Mouse (Mus musculus) hindbrain, postnatal 0 days (tissue): Measurements from ENCODE around the gene B3gntl1. TPM values are rescaled to one million over a fixed set of nuclear protein-coding genes. Genes with fewer than 3 reads are reported as not detected.

Experiments
- ATAC-seq: fragments of 200-750 bp; cut with Nextera tagmentation; 2 replicates; pipeline ENCODE4 v1.8.0; 2017; ENCODE audit warnings: mild to moderate bottlenecking, moderate TSS enrichment, moderate library complexity
- DNase-seq: peaks from one replicate; pipeline ENCODE4 v3.0.0-alpha.2; 2015; ENCODE audit warnings: low spot score
- H3K27ac ChIP-seq: fragments of 300-500 bp; sonication (generic); 2 replicates; pipeline ENCODE4 v1.5.1; 2014; ENCODE audit warnings: mild to moderate bottlenecking
- H3K27me3 ChIP-seq: fragments of 300-500 bp; sonication (generic); 2 replicates; pipeline ENCODE4 v1.6.1; 2014; ENCODE audit warnings: low read length, mixed read lengths; ENCODE audit not compliant: insufficient read depth
- H3K36me3 ChIP-seq: fragments of 300-500 bp; sonication (generic); 2 replicates; pipeline ENCODE4 v1.6.1; 2014; ENCODE audit warnings: low read length, mixed read lengths; ENCODE audit not compliant: insufficient read depth
- H3K4me1 ChIP-seq: fragments of 300-500 bp; sonication (generic); 2 replicates; pipeline ENCODE4 v1.6.1; 2014; ENCODE audit warnings: antibody characterized with exemption, low read length, mixed read lengths; ENCODE audit not compliant: insufficient read depth
- H3K4me2 ChIP-seq: fragments of 300-500 bp; sonication (generic); 2 replicates; pipeline ENCODE4 v1.6.1; 2014; ENCODE audit warnings: low read depth, mild to moderate bottlenecking, low read length, moderate library complexity, mixed read lengths
- H3K4me3 ChIP-seq: fragments of 300-500 bp; sonication (generic); 2 replicates; pipeline ENCODE4 v1.5.1; 2014; ENCODE audit warnings: low read length
- H3K9ac ChIP-seq: fragments of 300-500 bp; sonication (generic); replicated peaks from 2 replicates; pipeline ENCODE4 v1.6.1; 2014; ENCODE audit warnings: mild to moderate bottlenecking, low read length, moderate library complexity, mixed read lengths
- H3K9me3 ChIP-seq: fragments of 300-500 bp; sonication (generic); 2 replicates; pipeline ENCODE4 v1.6.1; 2016; ENCODE audit warnings: low read length, mixed read lengths
- CTCF ChIP-seq: IDR thresholded peaks from 2 replicates; pipeline ENCODE4 v1.5.1; 2016; ENCODE audit warnings: antibody characterized with exemption, control low read depth, low read depth
- WGBS: fragments of 180-500 bp; shearing (Covaris S2); extraction: QIAGEN DNeasy Blood & Tissue Kit; methylation state at CpG from one replicate; pipeline ENCODE4 v1.1.7; 2014; 5-methylcytosine and 5-hydroxymethylcytosine counted together
- polyA plus RNA-seq: library from polyadenylated mRNA; unstranded; fragments of >200 nt; fragmentation: Nextera tagmentation; extraction: Ambion mirVana; gene quantifications from 2 replicates; pipeline ENCODE4 v1.2.1, GENCODE M21; 2015
- total RNA-seq: library from RNA; depleted of rRNA; stranded (reverse); fragments of >200 nt; gene quantifications from 2 replicates; pipeline ENCODE4 v1.2.3, GENCODE M21; 2014

Gene B3gntl1
- total and polyA plus RNA-seq, 2 experiments from 2014 or later, result 6.0 to 11.0 TPM

DNA sequence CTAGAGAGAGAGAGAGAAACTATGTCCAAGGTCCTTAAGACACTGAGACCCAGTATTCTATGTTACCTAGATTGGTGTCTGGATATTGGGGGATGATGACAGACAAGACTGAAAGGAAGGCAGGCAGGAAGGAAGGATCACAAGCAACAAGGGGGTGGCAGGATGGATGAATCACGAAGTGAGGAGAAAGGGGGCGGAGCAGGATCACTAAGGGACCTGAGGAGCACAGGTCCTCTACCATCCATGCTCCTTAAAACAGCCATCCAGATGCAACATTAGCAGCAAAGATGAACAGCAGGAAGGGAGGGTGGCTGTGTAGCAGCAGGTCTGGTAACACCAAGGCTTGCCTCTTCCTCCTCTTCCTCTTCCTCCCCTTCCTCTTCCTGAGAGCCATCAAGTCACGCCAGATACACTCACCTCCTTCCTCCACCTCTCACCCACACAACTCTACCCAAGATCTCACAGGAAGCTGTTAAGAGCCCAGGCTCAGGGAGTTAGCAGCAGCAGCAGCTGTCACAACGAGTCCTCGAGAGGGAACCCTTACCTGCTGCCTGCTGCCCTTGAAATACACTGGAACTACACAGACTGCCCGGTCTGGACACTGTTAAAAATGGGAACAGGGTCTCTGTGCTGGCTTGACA, 17.7 kb downstream of the B3gntl1 start:
- H3K36me3 ChIP-seq, result no peaks in the 10 kb centered on the region
- no peaks in the 10 kb centered on the region for H3K4me1 ChIP-seq
- DNase-seq (no peak), ATAC-seq (no peak)
- no peak overlapping the region for H3K27ac ChIP-seq
- 83% methylated on average over 6 of the region's 6 CpGs for whole genome bisulfite sequencing
- no peak overlapping the region for H3K4me3 ChIP-seq
- no peak for TF ChIP-seq CTCF
- no peak overlapping the region for H3K9ac ChIP-seq
- H3K4me2 ChIP-seq, result no peak overlapping the region
- no peaks in the 10 kb centered on the region for H3K27me3 ChIP-seq
- H3K9me3 ChIP-seq, result no peaks in the 10 kb centered on the region

DNA sequence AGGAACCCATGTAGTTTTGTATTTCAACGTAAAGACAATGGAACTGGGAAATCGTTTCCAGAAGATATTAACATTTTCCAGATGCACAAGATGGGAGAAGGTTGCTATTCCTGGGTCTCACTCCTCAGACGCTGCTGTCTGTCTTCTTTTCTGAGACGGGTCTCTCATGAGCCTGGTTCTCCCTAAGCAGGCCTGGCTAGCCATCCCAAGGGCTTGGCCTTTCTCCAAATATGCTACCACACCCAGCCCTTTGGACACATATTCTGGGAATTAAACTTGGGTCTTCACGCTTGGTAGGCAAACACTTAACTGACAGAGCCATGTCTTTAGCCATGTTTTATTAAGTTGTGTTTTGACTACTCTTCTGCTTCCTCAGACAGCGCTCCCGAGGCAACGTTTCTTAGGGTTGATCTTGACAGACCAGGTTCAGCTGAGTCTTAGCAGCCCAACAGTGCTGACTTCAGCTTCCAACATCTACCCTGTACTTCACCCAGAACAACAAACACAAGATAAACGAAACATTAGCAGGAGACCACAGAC, 18.5 kb downstream of the B3gntl1 start:
- DNase-seq, result no peak
- Histone ChIP-seq H3K36me3 (no peaks in the 10 kb centered on the region), H3K4me2 (no peak overlapping the region), H3K9me3 (no peaks in the 10 kb centered on the region), H3K4me1 (no peaks in the 10 kb centered on the region), H3K27ac (no peak overlapping the region), H3K27me3 (no peaks in the 10 kb centered on the region), H3K4me3 (no peak overlapping the region), H3K9ac (no peak overlapping the region)
- no peak for TF ChIP-seq CTCF
- no peak for ATAC-seq
- 77% methylated on average over 9 of the region's 9 CpGs for WGBS

DNA sequence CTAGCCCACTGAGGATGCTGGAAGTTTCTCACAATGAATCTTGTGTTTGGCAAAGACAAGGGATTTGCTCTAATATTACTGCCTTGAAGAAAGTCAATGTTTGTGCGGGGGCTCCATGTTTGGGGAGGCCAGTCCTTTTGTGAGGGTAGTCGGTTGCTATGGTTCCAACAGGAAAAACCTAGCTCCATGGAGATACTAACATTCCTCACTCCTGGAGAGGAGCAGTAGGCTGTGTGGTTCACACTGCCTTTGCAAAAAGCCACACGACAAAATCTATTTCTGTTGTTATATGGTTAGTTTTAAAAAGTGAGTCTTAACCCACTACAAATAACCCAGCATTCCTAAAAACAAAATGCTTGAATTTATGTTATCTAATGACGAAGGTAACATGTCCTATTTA, 19.3 kb downstream of the B3gntl1 start:
- Histone ChIP-seq H3K4me2 (no peak overlapping the region), H3K27ac (no peak overlapping the region), H3K36me3 (no peaks in the 10 kb centered on the region), H3K9me3 (no peaks in the 10 kb centered on the region), H3K27me3 (no peaks in the 10 kb centered on the region), H3K4me1 (no peaks in the 10 kb centered on the region), H3K9ac (no peak overlapping the region), H3K4me3 (no peak overlapping the region)
- TF ChIP-seq CTCF, result no peak
- whole genome bisulfite sequencing, result 55% methylated on average over 4 of the region's 4 CpGs
- ATAC-seq (no peak), DNase-seq (no peak)

- H3K36me3 ChIP-seq, result no peaks in the 10 kb centered on the region
- DNase-seq (peak; percentile 84), ATAC-seq (no peak)
- peak; percentile 72 for TF ChIP-seq CTCF
- H3K9me3 ChIP-seq, result no peaks in the 10 kb centered on the region
- no peak overlapping the region for H3K4me2 ChIP-seq
- no peak overlapping the region for H3K9ac ChIP-seq
- no peaks in the 10 kb centered on the region for H3K27me3 ChIP-seq
- no peak overlapping the region for H3K4me3 ChIP-seq
- 51% methylated on average over 8 of the region's 10 CpGs for WGBS
- no peak overlapping the region for H3K27ac ChIP-seq
- no peaks in the 10 kb centered on the region for H3K4me1 ChIP-seq
Observed at GRCm38 (mm10) chr11:121652547-121653305, 20.2 kb downstream of the B3gntl1 start.

DNA sequence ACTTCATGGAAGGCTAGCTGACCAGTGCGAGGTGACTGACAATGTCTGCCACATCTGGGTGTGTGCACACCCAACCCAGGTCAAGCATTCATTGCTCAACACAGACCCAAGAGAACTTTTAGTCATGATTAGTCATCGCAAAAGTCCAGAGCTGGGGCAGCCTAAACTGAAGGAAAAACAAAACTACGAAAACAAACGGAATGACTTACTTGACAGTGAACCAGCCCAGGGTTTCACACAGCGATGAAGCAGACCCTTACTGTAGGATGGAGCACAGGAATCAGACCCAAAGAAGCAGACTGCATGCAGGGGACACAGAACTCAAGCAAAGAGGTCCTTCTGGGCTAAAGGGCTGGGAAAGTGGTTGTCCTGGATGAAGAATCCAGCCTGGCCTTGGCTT, 21.0 kb downstream of the B3gntl1 start:
- Histone ChIP-seq H3K9ac (no peak overlapping the region), H3K27ac (no peak overlapping the region), H3K36me3 (no peaks in the 10 kb centered on the region), H3K9me3 (no peaks in the 10 kb centered on the region), H3K27me3 (no peaks in the 10 kb centered on the region), H3K4me2 (no peak overlapping the region), H3K4me3 (no peak overlapping the region), H3K4me1 (no peaks in the 10 kb centered on the region)
- no peak for ATAC-seq
- no peak for DNase-seq
- WGBS, result 92% methylated on average over 5 of the region's 5 CpGs
- no peak for TF ChIP-seq CTCF

GRCm38 (mm10) chr11:121651556-121651955, 21.4 kb downstream of the B3gntl1 start:
- H3K4me1 ChIP-seq, result no peaks in the 10 kb centered on the region
- DNase-seq, result no peak
- H3K9me3 ChIP-seq, result no peaks in the 10 kb centered on the region
- H3K27ac ChIP-seq, result no peak overlapping the region
- no peak for ATAC-seq
- H3K4me3 ChIP-seq, result no peak overlapping the region
- H3K36me3 ChIP-seq, result no peaks in the 10 kb centered on the region
- H3K27me3 ChIP-seq, result no peaks in the 10 kb centered on the region
- no peak for TF ChIP-seq CTCF
- H3K9ac ChIP-seq, result no peak overlapping the region
- no peak overlapping the region for H3K4me2 ChIP-seq
- WGBS, result 95% methylated on average over 9 of the region's 9 CpGs

GRCm38 (mm10) chr11:121650668-121651067, 22.3 kb downstream of the B3gntl1 start:
- no peaks in the 10 kb centered on the region for H3K4me1 ChIP-seq
- H3K9me3 ChIP-seq, result no peaks in the 10 kb centered on the region
- DNase-seq (no peak), ATAC-seq (no peak)
- no peaks in the 10 kb centered on the region for H3K27me3 ChIP-seq
- TF ChIP-seq CTCF, result no peak
- no peaks in the 10 kb centered on the region for H3K36me3 ChIP-seq
- 91% methylated on average over 11 of the region's 11 CpGs for WGBS
- H3K27ac ChIP-seq, result no peak overlapping the region
- H3K9ac ChIP-seq, result no peak overlapping the region
- no peak overlapping the region for H3K4me3 ChIP-seq
- H3K4me2 ChIP-seq, result no peak overlapping the region
